In genomic region chr7:49911947-49912262, GRCm38 (mm10) we compare ENCODE assay signal across 11 mouse cellular contexts. TPM values are rescaled to one million over a fixed set of nuclear protein-coding genes. Genes with fewer than 3 reads are reported as not detected.
DNase-seq lines count a peak whose midpoint lies in the region; ATAC-seq and TF ChIP-seq lines count a peak whose summit lies in the region.
"Had no signal": no experiment of that assay in that cellular context is flagged by ENCODE, and none has a peak within 500 bp of the region (broad histone marks: within the 10 kb centered on the region; RNA-seq: fewer than 3 reads in every experiment).

No protein-coding gene starts in this region.

- no peak for ATAC-seq in kidney, postnatal 0 days (replicated peaks; ENCODE audit: low FRiP score, low read depth)
- no peak for ATAC-seq in hindbrain, embryonic 11.5 days (ENCODE audit: low FRiP score)
- 0 out of 2 replicates have a peak, but pooled peaks have one; percentile 11 for ATAC-seq in midbrain, embryonic 14.5 days (ENCODE audit: low FRiP score, low TSS enrichment)

- peaks cover 81% of the 10 kb centered on the region for H3K27me3 ChIP-seq in kidney, postnatal 0 days (ENCODE audit: insufficient read depth, low read length)
- H3K27me3 ChIP-seq in hindbrain, embryonic 11.5 days (ENCODE audit: control insufficient read depth, insufficient read depth, low read length): peaks cover 98% of the 10 kb centered on the region
- peaks cover 97% of the 10 kb centered on the region for H3K27me3 ChIP-seq in midbrain, embryonic 14.5 days (ENCODE audit: control insufficient read depth, insufficient read depth, low read length)

- H3K4me2 ChIP-seq in kidney, postnatal 0 days (ENCODE audit: low read length): peak overlapping the region; percentile 8; the same call in 1 of the 2 replicates
- H3K4me2 ChIP-seq in hindbrain, embryonic 11.5 days (replicated peaks; ENCODE audit: low read depth, low read length): no peak overlapping the region; the same call in 1 of the 2 replicates
- H3K4me2 ChIP-seq in midbrain, embryonic 14.5 days (ENCODE audit: low read length): peak overlapping the region; percentile 38

- no peak for DNase-seq in kidney, postnatal 0 days (ENCODE audit: low spot score)
- no peak for DNase-seq in kidney, postnatal 10 days
- DNase-seq in hindbrain, embryonic 11.5 days (ENCODE audit: low spot score): peak; percentile 53
- peak; percentile 52 for DNase-seq in midbrain, embryonic 14.5 days
- DNase-seq in T-cell, adult 2 months (ENCODE audit: low spot score): no peak
- no peak for DNase-seq in cerebellum, adult 9-11 months
- DNase-seq in right cerebral cortex, postnatal 14 days: no peak
- DNase-seq: gastrocnemius, postnatal 36 days; kidney, postnatal 14 days had no signal

- no peak for TF ChIP-seq CTCF in kidney, postnatal 0 days (IDR thresholded peaks at IDR 0.05; ENCODE audit: low read depth)

- no peaks in the 10 kb centered on the region for H3K9me3 ChIP-seq in kidney, postnatal 0 days (replicated peaks; ENCODE audit: low read length)
- H3K9me3 ChIP-seq in hindbrain, embryonic 11.5 days (ENCODE audit: control insufficient read depth, low read length): no peaks in the 10 kb centered on the region
- H3K9me3 ChIP-seq in midbrain, embryonic 14.5 days (ENCODE audit: control insufficient read depth, low read length): no peaks in the 10 kb centered on the region

- 0 out of 2 replicates have a peak overlapping the region, but pooled peaks have one; percentile 5 for H3K4me3 ChIP-seq in kidney, postnatal 0 days (replicated peaks; ENCODE audit: low read depth, low read length)
- peak overlapping the region; percentile 35 for H3K4me3 ChIP-seq in hindbrain, embryonic 11.5 days (ENCODE audit: low read depth, low read length)
- peak overlapping the region; percentile 26 for H3K4me3 ChIP-seq in midbrain, embryonic 14.5 days (replicated peaks; ENCODE audit: low read depth, low read length)

- WGBS in kidney, postnatal 0 days: under 1% methylated on average over 26 of the region's 26 CpGs
- under 1% methylated on average over 26 of the region's 26 CpGs for WGBS in hindbrain, embryonic 11.5 days
- under 1% methylated on average over 26 of the region's 26 CpGs for WGBS in midbrain, embryonic 14.5 days

- no peak overlapping the region for H3K9ac ChIP-seq in kidney, postnatal 0 days (ENCODE audit: low read depth, low read length)
- peak overlapping the region; percentile 50 for H3K9ac ChIP-seq in hindbrain, embryonic 11.5 days (ENCODE audit: low read depth, low read length)
- H3K9ac ChIP-seq in midbrain, embryonic 14.5 days (replicated peaks; ENCODE audit: low read length): peak overlapping the region; percentile 20; the same call in 1 of the 2 replicates
- H3K9ac ChIP-seq: liver, embryonic 14.5 days had no signal

- no peaks in the 10 kb centered on the region for H3K36me3 ChIP-seq in kidney, postnatal 0 days (ENCODE audit: insufficient read depth, low read length)
- no peaks in the 10 kb centered on the region for H3K36me3 ChIP-seq in hindbrain, embryonic 11.5 days (ENCODE audit: control insufficient read depth, insufficient read depth, low read length)
- H3K36me3 ChIP-seq in midbrain, embryonic 14.5 days (ENCODE audit: control insufficient read depth, insufficient read depth, low read length): no peaks in the 10 kb centered on the region

- H3K27ac ChIP-seq in kidney, postnatal 0 days: no peak overlapping the region
- peak overlapping the region; percentile 68 for H3K27ac ChIP-seq in hindbrain, embryonic 11.5 days (ENCODE audit: low read depth, low read length)
- no peak overlapping the region for H3K27ac ChIP-seq in midbrain, embryonic 14.5 days (replicated peaks; ENCODE audit: low read depth, low read length)
- H3K27ac ChIP-seq: liver, embryonic 14.5 days; macrophage had no signal

- no peaks in the 10 kb centered on the region for H3K4me1 ChIP-seq in kidney, postnatal 0 days (replicated peaks; ENCODE audit: insufficient read depth, low read length)
- H3K4me1 ChIP-seq in hindbrain, embryonic 11.5 days (replicated peaks; ENCODE audit: control insufficient read depth, insufficient read depth, low read length): no peaks in the 10 kb centered on the region; the same call in none of the 2 replicates
- peaks cover 6% of the 10 kb centered on the region for H3K4me1 ChIP-seq in midbrain, embryonic 14.5 days (ENCODE audit: control insufficient read depth, insufficient read depth, low read length)

RNA-seq across cellular contexts. Expression of gene Slc6a5, which starts 2.0 kb away (rescaled TPM):
- polyA plus RNA-seq in kidney, postnatal 0 days (2015; fragmentation: Nextera tagmentation; extraction: Ambion mirVana): not detected in 2 replicates
- 5.2 and 5.4 TPM in 2 replicates for polyA plus RNA-seq in hindbrain, embryonic 11.5 days (2014; fragmentation: Nextera tagmentation; extraction: Ambion mirVana)
- polyA plus RNA-seq in midbrain, embryonic 14.5 days (2014; fragmentation: Nextera tagmentation; extraction: Ambion mirVana): 0.34 and 0.46 TPM in 2 replicates
- polyA plus RNA-seq: macrophage had no signal

Comparison
In these comparisons a context has a peak if more than half of its experiments do, and no peak if none do; other contexts are left out.
1. DNase-seq: peak in hindbrain, embryonic 11.5 days (single experiment) and midbrain, embryonic 14.5 days (single experiment); none in kidney, postnatal 0 days (single experiment), kidney, postnatal 10 days (single experiment), T-cell, adult 2 months (single experiment), cerebellum, adult 9-11 months (single experiment) and right cerebral cortex, postnatal 14 days (single experiment).
2. Peak in every context shown above with its lines, with median percentiles within 50 percentile points of each other: H3K4me3 ChIP-seq.